16 mouse cellular contexts compared by ENCODE assay signal in genomic region chr19:4217140-4217539, GRCm38 (mm10). TPM values are rescaled to one million over a fixed set of nuclear protein-coding genes. Genes with fewer than 3 reads are reported as not detected.
DNase-seq lines count a peak whose midpoint lies in the region; ATAC-seq and TF ChIP-seq lines count a peak whose summit lies in the region.
"Had no signal": no experiment of that assay in that cellular context is flagged by ENCODE, and none has a peak within 500 bp of the region (broad histone marks: within the 10 kb centered on the region; RNA-seq: fewer than 3 reads in every experiment).

No protein-coding gene starts in this region.

- H3K27ac ChIP-seq in lung, embryonic 14.5 days (ENCODE audit: low read depth), result no peak overlapping the region
- H3K27ac ChIP-seq in embryonic facial prominence, embryonic 12.5 days, result peak overlapping the region; percentile 72
- H3K27ac ChIP-seq in intestine, embryonic 16.5 days (ENCODE audit: low read length), result peak overlapping the region; percentile 62
- H3K27ac ChIP-seq in stomach, embryonic 14.5 days (ENCODE audit: low read length), result peak overlapping the region; percentile 29
- H3K27ac ChIP-seq in hindbrain, embryonic 11.5 days (ENCODE audit: low read depth, low read length), result no peak overlapping the region
- H3K27ac ChIP-seq: forebrain, embryonic 12.5 days; gastrocnemius, adult 2 months; liver, embryonic 13.5 days had no signal

- no peak overlapping the region for H3K4me3 ChIP-seq in lung, embryonic 14.5 days (ENCODE audit: low read depth, low read length)
- 0 out of 2 replicates have a peak overlapping the region, but pooled peaks have one; percentile 82 for H3K4me3 ChIP-seq in embryonic facial prominence, embryonic 12.5 days
- peak overlapping the region; percentile 87 for H3K4me3 ChIP-seq in intestine, embryonic 16.5 days (ENCODE audit: low read length)
- no peak overlapping the region; the same call in 1 of the 2 replicates for H3K4me3 ChIP-seq in stomach, embryonic 14.5 days (ENCODE audit: low read depth, low read length)
- no peak overlapping the region for H3K4me3 ChIP-seq in hindbrain, embryonic 11.5 days (ENCODE audit: low read depth, low read length)
- H3K4me3 ChIP-seq: forebrain, embryonic 12.5 days; gastrocnemius, adult 2 months; liver, embryonic 13.5 days had no signal

- H3K9me3 ChIP-seq in lung, embryonic 14.5 days (ENCODE audit: low read depth, low read length), result no peaks in the 10 kb centered on the region
- H3K9me3 ChIP-seq in embryonic facial prominence, embryonic 12.5 days, result no peaks in the 10 kb centered on the region
- H3K9me3 ChIP-seq in intestine, embryonic 16.5 days (ENCODE audit: control insufficient read depth, low read length), result no peaks in the 10 kb centered on the region
- H3K9me3 ChIP-seq in stomach, embryonic 14.5 days (ENCODE audit: control insufficient read depth, low read depth, low read length), result no peaks in the 10 kb centered on the region
- no peaks in the 10 kb centered on the region for H3K9me3 ChIP-seq in hindbrain, embryonic 11.5 days (ENCODE audit: control insufficient read depth, low read length)
- H3K9me3 ChIP-seq: forebrain, embryonic 12.5 days; liver, embryonic 13.5 days had no signal

- H3K9ac ChIP-seq in lung, embryonic 14.5 days, result no peak overlapping the region
- H3K9ac ChIP-seq in embryonic facial prominence, embryonic 12.5 days, result 0 out of 2 replicates have a peak overlapping the region, but pooled peaks have one; percentile 10
- H3K9ac ChIP-seq in intestine, embryonic 16.5 days (ENCODE audit: low read depth, low read length), result peak overlapping the region; percentile 48
- no peak overlapping the region; the same call in 1 of the 2 replicates for H3K9ac ChIP-seq in stomach, embryonic 14.5 days (replicated peaks; ENCODE audit: low read depth, low read length)
- no peak overlapping the region for H3K9ac ChIP-seq in hindbrain, embryonic 11.5 days (ENCODE audit: low read depth, low read length)
- H3K9ac ChIP-seq: forebrain, embryonic 12.5 days; liver, embryonic 13.5 days had no signal

- H3K27me3 ChIP-seq in lung, embryonic 14.5 days (ENCODE audit: insufficient read depth, low read length), result 0 out of 2 replicates have a peak, but pooled peaks cover 5% of the 10 kb centered on the region
- no peaks in the 10 kb centered on the region for H3K27me3 ChIP-seq in embryonic facial prominence, embryonic 12.5 days
- H3K27me3 ChIP-seq in intestine, embryonic 16.5 days (replicated peaks; ENCODE audit: control insufficient read depth, insufficient read depth, low read length), result no peaks in the 10 kb centered on the region
- no peaks in the 10 kb centered on the region for H3K27me3 ChIP-seq in stomach, embryonic 14.5 days (ENCODE audit: control insufficient read depth, insufficient read depth, low read length)
- H3K27me3 ChIP-seq in hindbrain, embryonic 11.5 days (ENCODE audit: control insufficient read depth, insufficient read depth, low read length), result peaks cover 42% of the 10 kb centered on the region

- TF ChIP-seq CTCF in lung, embryonic 14.5 days (IDR thresholded peaks at IDR 0.05; ENCODE audit: low read depth), result no peak

- H3K36me3 ChIP-seq in lung, embryonic 14.5 days (ENCODE audit: insufficient read depth), result no peaks in the 10 kb centered on the region
- peaks cover 8% of the 10 kb centered on the region for H3K36me3 ChIP-seq in embryonic facial prominence, embryonic 12.5 days
- H3K36me3 ChIP-seq in intestine, embryonic 16.5 days (ENCODE audit: control insufficient read depth, insufficient read depth, low read length), result no peaks in the 10 kb centered on the region
- no peaks in the 10 kb centered on the region for H3K36me3 ChIP-seq in stomach, embryonic 14.5 days (ENCODE audit: control insufficient read depth, insufficient read depth, low read length)
- no peaks in the 10 kb centered on the region for H3K36me3 ChIP-seq in hindbrain, embryonic 11.5 days (ENCODE audit: control insufficient read depth, insufficient read depth, low read length)
- H3K36me3 ChIP-seq: forebrain, embryonic 12.5 days; liver, embryonic 13.5 days had no signal

- peaks cover 47% of the 10 kb centered on the region for H3K4me1 ChIP-seq in lung, embryonic 14.5 days (ENCODE audit: insufficient read depth)
- peaks cover 71% of the 10 kb centered on the region for H3K4me1 ChIP-seq in embryonic facial prominence, embryonic 12.5 days
- H3K4me1 ChIP-seq in intestine, embryonic 16.5 days (ENCODE audit: control insufficient read depth, insufficient read depth, low read length), result peaks cover 80% of the 10 kb centered on the region
- H3K4me1 ChIP-seq in stomach, embryonic 14.5 days (ENCODE audit: control insufficient read depth, insufficient read depth, low read length), result peaks cover 75% of the 10 kb centered on the region
- H3K4me1 ChIP-seq in hindbrain, embryonic 11.5 days (replicated peaks; ENCODE audit: control insufficient read depth, insufficient read depth, low read length), result peaks cover 11% of the 10 kb centered on the region

- ATAC-seq in lung, embryonic 14.5 days (ENCODE audit: insufficient read depth), result peak; percentile 13; the same call in 1 of the 2 replicates
- ATAC-seq in embryonic facial prominence, embryonic 12.5 days (ENCODE audit: insufficient number of reproducible peaks, insufficient read depth, low FRiP score, low TSS enrichment), result peak; percentile 78
- peak; percentile 30 for ATAC-seq in intestine, embryonic 16.5 days
- peak; percentile 30; the same call in 1 of the 2 replicates for ATAC-seq in stomach, embryonic 14.5 days (ENCODE audit: insufficient number of reproducible peaks, insufficient read depth, low FRiP score, low read depth)
- no peak for ATAC-seq in hindbrain, embryonic 11.5 days (ENCODE audit: low FRiP score)
- ATAC-seq: activated CD4-positive, CD25-positive, alpha-beta regulatory T cell, adult 4 months had no signal

- DNase-seq in lung, embryonic 14.5 days, result peak; percentile 57
- DNase-seq in lung, postnatal 36 days, result no peak
- DNase-seq in urinary bladder, postnatal 36 days (ENCODE audit: low spot score in 2 of 2), result no peak
- no peak for DNase-seq in hindbrain, embryonic 11.5 days (ENCODE audit: low spot score)
- DNase-seq: gastrocnemius, adult 2 months; kidney, adult 18-20 months; liver, embryonic 13.5 days; right cerebral cortex, postnatal 4 days; thymus, postnatal 25 days had no signal

- H3K4me2 ChIP-seq in lung, embryonic 14.5 days, result peak overlapping the region; percentile 96
- peak overlapping the region; percentile 87 for H3K4me2 ChIP-seq in embryonic facial prominence, embryonic 12.5 days (replicated peaks)
- H3K4me2 ChIP-seq in intestine, embryonic 16.5 days (ENCODE audit: low read depth, low read length), result peak overlapping the region; percentile 96; the same call in 1 of the 2 replicates
- H3K4me2 ChIP-seq in stomach, embryonic 14.5 days (replicated peaks; ENCODE audit: low read depth, low read length), result peak overlapping the region; percentile 70
- no peak overlapping the region for H3K4me2 ChIP-seq in hindbrain, embryonic 11.5 days (replicated peaks; ENCODE audit: low read depth, low read length)
- H3K4me2 ChIP-seq: forebrain, embryonic 12.5 days; midbrain, embryonic 11.5 days had no signal

- 7% methylated on average over 5 of the region's 5 CpGs for WGBS in lung, embryonic 14.5 days
- WGBS in embryonic facial prominence, embryonic 12.5 days, result 7% methylated on average over 5 of the region's 5 CpGs
- WGBS in intestine, embryonic 16.5 days, result 15% methylated on average over 5 of the region's 5 CpGs
- WGBS in stomach, embryonic 14.5 days, result 7% methylated on average over 5 of the region's 5 CpGs
- 16% methylated on average over 4 of the region's 5 CpGs for WGBS in hindbrain, embryonic 11.5 days

RNA-seq across cellular contexts. Expression of gene AC109138.7, which starts 3.0 kb away (rescaled TPM):
- not detected in 2 replicates for polyA plus RNA-seq in lung, embryonic 14.5 days (2014; fragmentation: Nextera tagmentation; extraction: Ambion mirVana)
- not detected in 2 replicates for polyA plus RNA-seq in embryonic facial prominence, embryonic 12.5 days (2016; fragmentation: Nextera tagmentation; extraction: Ambion mirVana)
- polyA plus RNA-seq in intestine, embryonic 16.5 days (2015; fragmentation: Nextera tagmentation; extraction: Ambion mirVana), result not detected in 2 replicates
- not detected in 2 replicates for polyA plus RNA-seq in stomach, embryonic 14.5 days (2014; fragmentation: Nextera tagmentation; extraction: Ambion mirVana)
- not detected in 2 replicates for polyA plus RNA-seq in hindbrain, embryonic 11.5 days (2014; fragmentation: Nextera tagmentation; extraction: Ambion mirVana)
- polyA plus RNA-seq: activated CD4-positive, CD25-positive, alpha-beta regulatory T cell, adult 4 months; forebrain, embryonic 12.5 days; heart, postnatal 0 days; liver, embryonic 13.5 days; midbrain, embryonic 11.5 days had no signal

RNA-seq across cellular contexts. Expression of gene Clcf1, which starts 3.1 kb away (rescaled TPM):
- 4.4 and 5.0 TPM in 2 replicates for polyA plus RNA-seq in lung, embryonic 14.5 days (2014; fragmentation: Nextera tagmentation; extraction: Ambion mirVana)
- polyA plus RNA-seq in embryonic facial prominence, embryonic 12.5 days (2016; fragmentation: Nextera tagmentation; extraction: Ambion mirVana), result 8.5 and 9.7 TPM in 2 replicates
- 5.9 TPM in 2 replicates for polyA plus RNA-seq in intestine, embryonic 16.5 days (2015; fragmentation: Nextera tagmentation; extraction: Ambion mirVana)
- 7.3 and 8.3 TPM in 2 replicates for polyA plus RNA-seq in stomach, embryonic 14.5 days (2014; fragmentation: Nextera tagmentation; extraction: Ambion mirVana)
- 0.82 and 0.90 TPM in 2 replicates for polyA plus RNA-seq in hindbrain, embryonic 11.5 days (2014; fragmentation: Nextera tagmentation; extraction: Ambion mirVana)

RNA-seq across cellular contexts. Expression of gene Pold4, which starts 14.6 kb away (rescaled TPM):
- 22.6 and 22.8 TPM in 2 replicates for polyA plus RNA-seq in lung, embryonic 14.5 days (2014; fragmentation: Nextera tagmentation; extraction: Ambion mirVana)
- 14.9 and 21.6 TPM in 2 replicates for polyA plus RNA-seq in embryonic facial prominence, embryonic 12.5 days (2016; fragmentation: Nextera tagmentation; extraction: Ambion mirVana)
- polyA plus RNA-seq in intestine, embryonic 16.5 days (2015; fragmentation: Nextera tagmentation; extraction: Ambion mirVana), result 46.7 and 52.9 TPM in 2 replicates
- 25.5 and 26.3 TPM in 2 replicates for polyA plus RNA-seq in stomach, embryonic 14.5 days (2014; fragmentation: Nextera tagmentation; extraction: Ambion mirVana)
- 11.0 and 17.9 TPM in 2 replicates for polyA plus RNA-seq in hindbrain, embryonic 11.5 days (2014; fragmentation: Nextera tagmentation; extraction: Ambion mirVana)

RNA-seq across cellular contexts. Expression of gene Rad9a, which starts 15.7 kb away (rescaled TPM):
- 42.1 and 47.4 TPM in 2 replicates for polyA plus RNA-seq in lung, embryonic 14.5 days (2014; fragmentation: Nextera tagmentation; extraction: Ambion mirVana)
- 42.7 and 45.2 TPM in 2 replicates for polyA plus RNA-seq in embryonic facial prominence, embryonic 12.5 days (2016; fragmentation: Nextera tagmentation; extraction: Ambion mirVana)
- polyA plus RNA-seq in intestine, embryonic 16.5 days (2015; fragmentation: Nextera tagmentation; extraction: Ambion mirVana), result 31.7 and 34.2 TPM in 2 replicates
- 33.3 and 33.5 TPM in 2 replicates for polyA plus RNA-seq in stomach, embryonic 14.5 days (2014; fragmentation: Nextera tagmentation; extraction: Ambion mirVana)
- polyA plus RNA-seq in hindbrain, embryonic 11.5 days (2014; fragmentation: Nextera tagmentation; extraction: Ambion mirVana), result 41.6 and 42.1 TPM in 2 replicates

RNA-seq across cellular contexts. Expression of gene Ppp1ca, which starts 25.3 kb away (rescaled TPM):
- 960 and 994 TPM in 2 replicates for polyA plus RNA-seq in lung, embryonic 14.5 days (2014; fragmentation: Nextera tagmentation; extraction: Ambion mirVana)
- polyA plus RNA-seq in embryonic facial prominence, embryonic 12.5 days (2016; fragmentation: Nextera tagmentation; extraction: Ambion mirVana), result 782 and 783 TPM in 2 replicates
- 759 and 799 TPM in 2 replicates for polyA plus RNA-seq in intestine, embryonic 16.5 days (2015; fragmentation: Nextera tagmentation; extraction: Ambion mirVana)
- 759 and 780 TPM in 2 replicates for polyA plus RNA-seq in stomach, embryonic 14.5 days (2014; fragmentation: Nextera tagmentation; extraction: Ambion mirVana)
- 868 and 927 TPM in 2 replicates for polyA plus RNA-seq in hindbrain, embryonic 11.5 days (2014; fragmentation: Nextera tagmentation; extraction: Ambion mirVana)

Comparison
In these comparisons a context has a peak if more than half of its experiments do, and no peak if none do; other contexts are left out.
1. H3K27ac ChIP-seq: peak in embryonic facial prominence, embryonic 12.5 days (single experiment), intestine, embryonic 16.5 days (single experiment) and stomach, embryonic 14.5 days (single experiment); none in lung, embryonic 14.5 days (single experiment) and hindbrain, embryonic 11.5 days (single experiment).
2. H3K4me3 ChIP-seq: peak in embryonic facial prominence, embryonic 12.5 days (single experiment) and intestine, embryonic 16.5 days (single experiment); none in lung, embryonic 14.5 days (single experiment), stomach, embryonic 14.5 days (single experiment) and hindbrain, embryonic 11.5 days (single experiment).
3. H3K9ac ChIP-seq: peak in embryonic facial prominence, embryonic 12.5 days (single experiment) and intestine, embryonic 16.5 days (single experiment); none in lung, embryonic 14.5 days (single experiment), stomach, embryonic 14.5 days (single experiment) and hindbrain, embryonic 11.5 days (single experiment).